Mouse (Mus musculus): ENCODE results near the gene B230217C12Rik. TPM values are rescaled to one million over a fixed set of nuclear protein-coding genes. Genes with fewer than 3 reads are reported as not detected.
A peak's percentile ranks its signal among the peaks of the same experiment; 100 is the strongest.

The B230217C12Rik gene
- 14.1 and 15.0 TPM in 2 replicates for polyA plus RNA-seq (2014; fragmentation: Nextera tagmentation; extraction: Ambion mirVana)

- no peaks in the 10 kb centered on the region for H3K9me3 ChIP-seq (ENCODE audit: control insufficient read depth, low read length)
- peaks cover 10% of the 10 kb centered on the region for H3K4me1 ChIP-seq (ENCODE audit: control insufficient read depth, insufficient read depth, low read length)
- H3K36me3 ChIP-seq (ENCODE audit: control insufficient read depth, insufficient read depth, low read length): peaks cover 7% of the 10 kb centered on the region; the same call in 1 of the 2 replicates
- peak within 1 kb of the TSS; percentile 61 for H3K4me2 ChIP-seq (ENCODE audit: low read depth)
- DNase-seq (ENCODE audit: low spot score) (peak; percentile 63), ATAC-seq (ENCODE audit: insufficient read depth, low FRiP score, low TSS enrichment) (0 out of 2 replicates have a peak, but pooled peaks have one; percentile 13)
- H3K27ac ChIP-seq (ENCODE audit: low read depth, low read length): peak within 1 kb of the TSS; percentile 70
- 0% methylated on average over 6 of the region's 6 CpGs for WGBS
- peak within 1 kb of the TSS; percentile 52 for H3K4me3 ChIP-seq (ENCODE audit: low read depth, low read length)
- H3K27me3 ChIP-seq (ENCODE audit: control insufficient read depth, insufficient read depth, low read length): no peaks in the 10 kb centered on the region
- peak within 1 kb of the TSS; percentile 67 for H3K9ac ChIP-seq (ENCODE audit: low read length)
Observed at GRCm38 (mm10) chr11:97840539-97840954, at the start of gene B230217C12Rik. Gene B230217C12Rik, plus strand, starts transcription at chr11:97840780.

GRCm38 (mm10) chr11:97793165-97793564 lies 47.4 kb upstream of the B230217C12Rik start:
- no peaks in the 10 kb centered on the region for H3K27me3 ChIP-seq (ENCODE audit: control insufficient read depth, insufficient read depth, low read length)
- H3K4me2 ChIP-seq (ENCODE audit: low read depth): no peak overlapping the region
- no peak overlapping the region for H3K4me3 ChIP-seq (ENCODE audit: low read depth, low read length)
- H3K36me3 ChIP-seq (ENCODE audit: control insufficient read depth, insufficient read depth, low read length): no peaks in the 10 kb centered on the region
- no peak overlapping the region for H3K9ac ChIP-seq (ENCODE audit: low read length)
- WGBS: 12% methylated on average over 2 of the region's 2 CpGs
- no peaks in the 10 kb centered on the region for H3K9me3 ChIP-seq (ENCODE audit: control insufficient read depth, low read length)
- no peaks in the 10 kb centered on the region for H3K4me1 ChIP-seq (ENCODE audit: control insufficient read depth, insufficient read depth, low read length)
- H3K27ac ChIP-seq (ENCODE audit: low read depth, low read length): no peak overlapping the region
- ATAC-seq (ENCODE audit: insufficient read depth, low FRiP score, low TSS enrichment): no peak
- DNase-seq (ENCODE audit: low spot score): no peak

- no peaks in the 10 kb centered on the region for H3K27me3 ChIP-seq (ENCODE audit: control insufficient read depth, insufficient read depth, low read length)
- peaks cover 9% of the 10 kb centered on the region for H3K4me1 ChIP-seq (ENCODE audit: control insufficient read depth, insufficient read depth, low read length)
- ATAC-seq (ENCODE audit: insufficient read depth, low FRiP score, low TSS enrichment) (no peak), DNase-seq (ENCODE audit: low spot score) (peak; percentile 52)
- no peaks in the 10 kb centered on the region for H3K9me3 ChIP-seq (ENCODE audit: control insufficient read depth, low read length)
- H3K27ac ChIP-seq (ENCODE audit: low read depth, low read length): no peak overlapping the region
- H3K36me3 ChIP-seq (ENCODE audit: control insufficient read depth, insufficient read depth, low read length): no peaks in the 10 kb centered on the region
- 7% methylated on average over 6 of the region's 6 CpGs for WGBS
- no peak overlapping the region for H3K4me2 ChIP-seq (ENCODE audit: low read depth)
- no peak overlapping the region for H3K4me3 ChIP-seq (ENCODE audit: low read depth, low read length)
- no peak overlapping the region for H3K9ac ChIP-seq (ENCODE audit: low read length)
Observed at GRCm38 (mm10) chr11:97796910-97797309, 43.7 kb upstream of the B230217C12Rik start.

GRCm38 (mm10) chr11:97797369-97798082 lies 43.1 kb upstream of the B230217C12Rik start:
- H3K27me3 ChIP-seq (ENCODE audit: control insufficient read depth, insufficient read depth, low read length): no peaks in the 10 kb centered on the region
- H3K27ac ChIP-seq (ENCODE audit: low read depth, low read length): no peak overlapping the region
- no peaks in the 10 kb centered on the region for H3K36me3 ChIP-seq (ENCODE audit: control insufficient read depth, insufficient read depth, low read length)
- no peaks in the 10 kb centered on the region for H3K9me3 ChIP-seq (ENCODE audit: control insufficient read depth, low read length)
- H3K4me2 ChIP-seq (ENCODE audit: low read depth): no peak overlapping the region; the same call in 1 of the 2 replicates
- no peak for DNase-seq (ENCODE audit: low spot score)
- peaks cover 14% of the 10 kb centered on the region for H3K4me1 ChIP-seq (ENCODE audit: control insufficient read depth, insufficient read depth, low read length)
- no peak overlapping the region for H3K9ac ChIP-seq (ENCODE audit: low read length)
- ATAC-seq (ENCODE audit: insufficient read depth, low FRiP score, low TSS enrichment): no peak
- WGBS: 56% methylated on average over 15 of the region's 15 CpGs
- H3K4me3 ChIP-seq (ENCODE audit: low read depth, low read length): no peak overlapping the region

GRCm38 (mm10) chr11:97798083-97798435 lies 42.5 kb upstream of the B230217C12Rik start:
- Histone ChIP-seq H3K4me1 (ENCODE audit: control insufficient read depth, insufficient read depth, low read length) (peaks cover 14% of the 10 kb centered on the region), H3K27me3 (ENCODE audit: control insufficient read depth, insufficient read depth, low read length) (no peaks in the 10 kb centered on the region), H3K9me3 (ENCODE audit: control insufficient read depth, low read length) (no peaks in the 10 kb centered on the region), H3K4me3 (ENCODE audit: low read depth, low read length) (no peak overlapping the region), H3K27ac (ENCODE audit: low read depth, low read length) (no peak overlapping the region), H3K36me3 (ENCODE audit: control insufficient read depth, insufficient read depth, low read length) (no peaks in the 10 kb centered on the region), H3K4me2 (ENCODE audit: low read depth) (peak overlapping the region; percentile 14; the same call in 1 of the 2 replicates), H3K9ac (ENCODE audit: low read length) (no peak overlapping the region)
- WGBS: 36% methylated on average over 8 of the region's 8 CpGs
- ATAC-seq (ENCODE audit: insufficient read depth, low FRiP score, low TSS enrichment): no peak
- no peak for DNase-seq (ENCODE audit: low spot score)

- Histone ChIP-seq H3K9ac (ENCODE audit: low read length) (peak within 1 kb of the TSS; percentile 74), H3K9me3 (ENCODE audit: control insufficient read depth, low read length) (no peaks in the 10 kb centered on the region), H3K36me3 (ENCODE audit: control insufficient read depth, insufficient read depth, low read length) (no peaks in the 10 kb centered on the region), H3K4me3 (ENCODE audit: low read depth, low read length) (peak within 1 kb of the TSS; percentile 80), H3K27ac (ENCODE audit: low read depth, low read length) (peak within 1 kb of the TSS; percentile 79), H3K27me3 (ENCODE audit: control insufficient read depth, insufficient read depth, low read length) (no peaks in the 10 kb centered on the region), H3K4me1 (ENCODE audit: control insufficient read depth, insufficient read depth, low read length) (peaks cover 14% of the 10 kb centered on the region), H3K4me2 (ENCODE audit: low read depth) (peak within 1 kb of the TSS; percentile 67)
- peak; percentile 59 for ATAC-seq (ENCODE audit: insufficient read depth, low FRiP score, low TSS enrichment)
- under 1% methylated on average over 11 of the region's 11 CpGs for WGBS
- peak; percentile 89 for DNase-seq (ENCODE audit: low spot score)
Observed at GRCm38 (mm10) chr11:97798782-97799145, 41.8 kb upstream of the B230217C12Rik start, which contains the start of gene Lasp1. Gene Lasp1, plus strand, starts transcription at chr11:97799000.

- peak overlapping the region; percentile 74 for H3K9ac ChIP-seq (ENCODE audit: low read length)
- 0% methylated on average over 59 of the region's 71 CpGs for WGBS
- H3K4me3 ChIP-seq (ENCODE audit: low read depth, low read length): peak overlapping the region; percentile 80
- no peaks in the 10 kb centered on the region for H3K27me3 ChIP-seq (ENCODE audit: control insufficient read depth, insufficient read depth, low read length)
- no peaks in the 10 kb centered on the region for H3K36me3 ChIP-seq (ENCODE audit: control insufficient read depth, insufficient read depth, low read length)
- peak overlapping the region; percentile 67 for H3K4me2 ChIP-seq (ENCODE audit: low read depth)
- DNase-seq (ENCODE audit: low spot score) (peak; percentile 85), ATAC-seq (ENCODE audit: insufficient read depth, low FRiP score, low TSS enrichment) (peak; percentile 77)
- no peaks in the 10 kb centered on the region for H3K9me3 ChIP-seq (ENCODE audit: control insufficient read depth, low read length)
- H3K27ac ChIP-seq (ENCODE audit: low read depth, low read length): peak overlapping the region; percentile 79
- peaks cover 19% of the 10 kb centered on the region for H3K4me1 ChIP-seq (ENCODE audit: control insufficient read depth, insufficient read depth, low read length)
Observed at GRCm38 (mm10) chr11:97799146-97799993, 41.2 kb upstream of the B230217C12Rik start.

GRCm38 (mm10) chr11:97799994-97800690 lies 40.4 kb upstream of the B230217C12Rik start:
- H3K36me3 ChIP-seq (ENCODE audit: control insufficient read depth, insufficient read depth, low read length): no peaks in the 10 kb centered on the region
- peak overlapping the region; percentile 74 for H3K9ac ChIP-seq (ENCODE audit: low read length)
- DNase-seq (ENCODE audit: low spot score): peak; percentile 72
- peaks cover 27% of the 10 kb centered on the region for H3K4me1 ChIP-seq (ENCODE audit: control insufficient read depth, insufficient read depth, low read length)
- no peaks in the 10 kb centered on the region for H3K9me3 ChIP-seq (ENCODE audit: control insufficient read depth, low read length)
- H3K27ac ChIP-seq (ENCODE audit: low read depth, low read length): peak overlapping the region; percentile 79
- H3K27me3 ChIP-seq (ENCODE audit: control insufficient read depth, insufficient read depth, low read length): no peaks in the 10 kb centered on the region
- H3K4me3 ChIP-seq (ENCODE audit: low read depth, low read length): peak overlapping the region; percentile 80
- WGBS: under 1% methylated on average over 28 of the region's 43 CpGs
- peak overlapping the region; percentile 67 for H3K4me2 ChIP-seq (ENCODE audit: low read depth)
- ATAC-seq (ENCODE audit: insufficient read depth, low FRiP score, low TSS enrichment): peak; percentile 56
